In genomic region chr9:43617632-43618031, GRCm38 (mm10) we compare ENCODE assay signal across 27 mouse cellular contexts.
A peak's percentile ranks its signal among the peaks of the same experiment; 100 is the strongest.
DNase-seq lines count a peak whose midpoint lies in the region; ATAC-seq and TF ChIP-seq lines count a peak whose summit lies in the region.
"Had no signal": no experiment of that assay in that cellular context is flagged by ENCODE, and none has a peak within 500 bp of the region (broad histone marks: within the 10 kb centered on the region; RNA-seq: fewer than 3 reads in every experiment).

No protein-coding gene starts in this region.

- 24% methylated on average over 12 of the region's 12 CpGs for WGBS in midbrain, postnatal 0 days
- WGBS in midbrain, embryonic 13.5 days: 22% methylated on average over 12 of the region's 12 CpGs
- 17% methylated on average over 12 of the region's 12 CpGs for WGBS in hindbrain, embryonic 14.5 days

- H3K27ac ChIP-seq in midbrain, postnatal 0 days (ENCODE audit: low read depth, low read length): no peak overlapping the region
- no peak overlapping the region for H3K27ac ChIP-seq in midbrain, embryonic 13.5 days
- no peak overlapping the region for H3K27ac ChIP-seq in hindbrain, embryonic 14.5 days
- H3K27ac ChIP-seq: forebrain, embryonic 10.5 days; heart, embryonic 15.5 days; kidney, postnatal 0 days; left cerebral cortex, adult 2 months; limb, embryonic 15.5 days; liver, embryonic 15.5 days had no signal

- H3K4me3 ChIP-seq in midbrain, postnatal 0 days (ENCODE audit: low read depth, low read length): no peak overlapping the region
- no peak overlapping the region for H3K4me3 ChIP-seq in midbrain, embryonic 13.5 days (replicated peaks)
- no peak overlapping the region for H3K4me3 ChIP-seq in hindbrain, embryonic 14.5 days (replicated peaks; ENCODE audit: low read length)
- H3K4me3 ChIP-seq: forebrain, embryonic 10.5 days; heart, embryonic 15.5 days; left cerebral cortex, adult 2 months; limb, embryonic 15.5 days; liver, embryonic 15.5 days; myocyte had no signal

- TF ChIP-seq CTCF in midbrain, postnatal 0 days (IDR thresholded peaks at IDR 0.05): no peak

- H3K4me1 ChIP-seq in midbrain, postnatal 0 days (ENCODE audit: insufficient read depth, low read length): 0 out of 2 replicates have a peak, but pooled peaks cover 2% of the 10 kb centered on the region
- H3K4me1 ChIP-seq in midbrain, embryonic 13.5 days (replicated peaks): peaks cover 3% of the 10 kb centered on the region; the same call in 1 of the 2 replicates
- H3K4me1 ChIP-seq in hindbrain, embryonic 14.5 days (replicated peaks; ENCODE audit: control insufficient read depth, insufficient read depth, low read length): peaks cover 11% of the 10 kb centered on the region; the same call in 1 of the 2 replicates
- H3K4me1 ChIP-seq: heart, embryonic 15.5 days; limb, embryonic 15.5 days; liver, embryonic 15.5 days had no signal

- no peak overlapping the region for H3K4me2 ChIP-seq in midbrain, postnatal 0 days (ENCODE audit: low read depth, low read length, poor library complexity, severe bottlenecking)
- no peak overlapping the region for H3K4me2 ChIP-seq in midbrain, embryonic 13.5 days (replicated peaks)
- no peak overlapping the region for H3K4me2 ChIP-seq in hindbrain, embryonic 14.5 days (replicated peaks)
- H3K4me2 ChIP-seq: heart, embryonic 15.5 days; limb, embryonic 15.5 days; liver, embryonic 15.5 days had no signal

- H3K9ac ChIP-seq in midbrain, postnatal 0 days (replicated peaks; ENCODE audit: low read length, poor library complexity, severe bottlenecking): no peak overlapping the region
- H3K9ac ChIP-seq in midbrain, embryonic 13.5 days (replicated peaks): no peak overlapping the region
- no peak overlapping the region for H3K9ac ChIP-seq in hindbrain, embryonic 14.5 days
- H3K9ac ChIP-seq: heart, embryonic 15.5 days; limb, embryonic 15.5 days; liver, embryonic 15.5 days had no signal

- no peaks in the 10 kb centered on the region for H3K27me3 ChIP-seq in midbrain, postnatal 0 days (ENCODE audit: insufficient read depth, low read length)
- no peaks in the 10 kb centered on the region for H3K27me3 ChIP-seq in midbrain, embryonic 13.5 days
- H3K27me3 ChIP-seq in hindbrain, embryonic 14.5 days (ENCODE audit: control insufficient read depth, insufficient read depth, low read length): no peaks in the 10 kb centered on the region
- H3K27me3 ChIP-seq: limb, embryonic 15.5 days had no signal

- DNase-seq in midbrain, postnatal 0 days (ENCODE audit: low spot score): peak; percentile 39
- peak; percentile 8 for DNase-seq in embryo, embryonic 11.5 days (ENCODE audit: low read depth, low spot score)
- peak; percentile 44 for DNase-seq in hindbrain, embryonic 14.5 days (ENCODE audit: low spot score)
- peak; percentile 15 for DNase-seq in retina, embryonic 14.5 days (ENCODE audit: low spot score)
- DNase-seq in cerebellum, postnatal 10 days: no peak
- no peak for DNase-seq in cerebellum, adult 11-12 months
- DNase-seq in ovary, adult 18-20 months (ENCODE audit: low spot score): no peak
- DNase-seq: adrenal gland, postnatal 10 days; B cell, adult 2 months; cerebellum, adult 18-20 months; cerebellum, postnatal 25 days; heart, postnatal 36 days; kidney, adult 18-20 months; left cerebral cortex, postnatal 4 days; lung, postnatal 4 days; right cerebral cortex, postnatal 4 days; thymus, postnatal 14 days had no signal

- no peaks in the 10 kb centered on the region for H3K9me3 ChIP-seq in midbrain, postnatal 0 days (ENCODE audit: low read length)
- H3K9me3 ChIP-seq in midbrain, embryonic 13.5 days: no peaks in the 10 kb centered on the region
- no peaks in the 10 kb centered on the region for H3K9me3 ChIP-seq in hindbrain, embryonic 14.5 days (ENCODE audit: control insufficient read depth, low read length)
- H3K9me3 ChIP-seq: forebrain, embryonic 10.5 days; heart, embryonic 15.5 days; limb, embryonic 15.5 days; liver, embryonic 15.5 days had no signal

- no peak for ATAC-seq in midbrain, postnatal 0 days (ENCODE audit: low FRiP score)
- ATAC-seq in midbrain, embryonic 13.5 days: no peak
- peak; percentile 40; the same call in 1 of the 2 replicates for ATAC-seq in hindbrain, embryonic 14.5 days (ENCODE audit: low FRiP score)
- ATAC-seq: inflammation-experienced regulatory T-cells, adult 6 months had no signal

- no peaks in the 10 kb centered on the region for H3K36me3 ChIP-seq in midbrain, postnatal 0 days (ENCODE audit: insufficient read depth, low read length)
- no peaks in the 10 kb centered on the region for H3K36me3 ChIP-seq in midbrain, embryonic 13.5 days
- H3K36me3 ChIP-seq in hindbrain, embryonic 14.5 days (replicated peaks; ENCODE audit: control insufficient read depth, insufficient read depth): no peaks in the 10 kb centered on the region
- H3K36me3 ChIP-seq: forebrain, embryonic 10.5 days; G1E; heart, embryonic 15.5 days; limb, embryonic 15.5 days; liver, embryonic 15.5 days had no signal

Comparison
In these comparisons a context has a peak if more than half of its experiments do, and no peak if none do; other contexts are left out.
1. DNase-seq: peak in midbrain, postnatal 0 days (single experiment), embryo, embryonic 11.5 days (single experiment), hindbrain, embryonic 14.5 days (single experiment) and retina, embryonic 14.5 days (single experiment); none in cerebellum, postnatal 10 days (0 of 2), cerebellum, adult 11-12 months (single experiment) and ovary, adult 18-20 months (single experiment).